Mouse (Mus musculus) limb, embryonic 14.5 days (tissue): ENCODE data around the gene Lcn4. TPM values are rescaled to one million over a fixed set of nuclear protein-coding genes. Genes with fewer than 3 reads are reported as not detected.
"Not testable (repeated sequence)": the region's sequence is repeated elsewhere in the genome, so short reads cannot be mapped to it uniquely, and the experiment has no call there.

Source experiments
- ATAC-seq: fragments of 200-750 bp; cut with Nextera tagmentation; 2 replicates; pipeline ENCODE4 v1.8.0; 2017; ENCODE audit warnings: low read depth, moderate number of reproducible peaks, moderate TSS enrichment; ENCODE audit not compliant: low FRiP score
- DNase-seq: peaks from one replicate; pipeline ENCODE4 v3.0.0-alpha.2; 2015; ENCODE audit warnings: low spot score
- H3K27ac ChIP-seq: fragments of 300-500 bp; sonication (generic); replicated peaks from 2 replicates; pipeline ENCODE4 v1.5.1; 2014; ENCODE audit warnings: low read depth, mild to moderate bottlenecking, low read length, moderate library complexity, mixed read lengths
- H3K27me3 ChIP-seq: fragments of 300-500 bp; sonication (generic); 2 replicates; pipeline ENCODE4 v1.6.1; 2014; ENCODE audit warnings: low read length, mixed read lengths; ENCODE audit not compliant: control insufficient read depth, insufficient read depth
- H3K36me3 ChIP-seq: fragments of 300-500 bp; sonication (generic); 2 replicates; pipeline ENCODE4 v1.6.1; 2014; ENCODE audit warnings: mild to moderate bottlenecking, low read length, moderate library complexity, mixed read lengths; ENCODE audit not compliant: control insufficient read depth, insufficient read depth
- H3K4me1 ChIP-seq: fragments of 300-500 bp; sonication (generic); 2 replicates; pipeline ENCODE4 v1.6.1; 2014; ENCODE audit warnings: antibody characterized with exemption, low read length, mixed read lengths; ENCODE audit not compliant: control insufficient read depth, insufficient read depth
- H3K4me2 ChIP-seq: fragments of 300-500 bp; sonication (generic); replicated peaks from 2 replicates; pipeline ENCODE4 v1.6.1; 2014; ENCODE audit warnings: low read depth, mild to moderate bottlenecking, low read length, moderate library complexity; ENCODE audit not compliant: severe bottlenecking
- H3K4me3 ChIP-seq: fragments of 300-500 bp; sonication (generic); replicated peaks from 2 replicates; pipeline ENCODE4 v1.5.1; 2014; ENCODE audit warnings: low read length
- H3K9ac ChIP-seq: fragments of 300-500 bp; sonication (generic); 2 replicates; pipeline ENCODE4 v1.6.1; 2014; ENCODE audit warnings: mild to moderate bottlenecking, low read depth, low read length, moderate library complexity; ENCODE audit not compliant: severe bottlenecking
- H3K9me3 ChIP-seq: fragments of 300-500 bp; sonication (generic); 2 replicates; pipeline ENCODE4 v1.6.1; 2016; ENCODE audit warnings: low read length; ENCODE audit not compliant: control insufficient read depth
- POLR2A ChIP-seq: fragments of 200-500 bp; IDR thresholded peaks from 2 replicates; pipeline ENCODE4 v1.8.0; 2012; ENCODE audit warnings: inconsistent platforms, mild to moderate bottlenecking, moderate library complexity, borderline replicate concordance; ENCODE audit not compliant: insufficient read depth, insufficient read length; ENCODE audit errors: extremely low read depth
- whole genome bisulfite sequencing: fragments of 180-500 bp; shearing (Covaris S2); extraction: QIAGEN DNeasy Blood & Tissue Kit; methylation state at CpG from one replicate; pipeline ENCODE4 v1.1.7; 2014; 5-methylcytosine and 5-hydroxymethylcytosine counted together
- polyA plus RNA-seq, 2 experiments: library from polyadenylated mRNA; depleted of rRNA in 1 of 2; stranded (reverse) in 1 of 2; unstranded in 1 of 2; fragments of >200 nt; fragmentation: Nextera tagmentation in 1 of 2; extraction: Ambion mirVana in 1 of 2; gene quantifications; 2 replicates each; pipeline versions ENCODE4 v1.2.1 to v1.2.3; 2012 to 2014

Gene Lcn4
- polyA plus RNA-seq (2012; rRNA removed) (not detected in 2 replicates), polyA plus RNA-seq (2014; fragmentation: Nextera tagmentation; extraction: Ambion mirVana) (not detected in 2 replicates)

DNA sequence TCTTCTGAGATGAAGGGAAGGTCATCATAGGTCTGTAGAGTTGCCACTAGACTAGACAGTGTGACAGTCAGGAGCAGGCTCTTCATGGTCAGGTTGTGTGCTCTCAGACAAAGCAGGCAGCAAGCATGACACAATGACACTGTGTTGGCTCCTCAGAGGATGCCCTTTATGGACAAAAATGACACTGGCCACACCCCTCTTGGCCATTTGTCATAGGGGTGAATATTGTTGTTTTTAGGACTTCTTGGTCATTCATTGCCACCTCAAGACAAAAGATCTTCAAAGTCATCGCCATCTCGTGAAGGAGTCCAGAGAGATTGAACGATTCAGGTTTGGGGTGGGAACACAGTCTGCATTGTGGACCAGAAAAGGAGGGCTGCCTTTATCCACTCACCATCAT is at the start of gene Lcn4:
Lcn4 (minus strand) TSS at position 101 of the 400 bp plus-strand sequence.
- Histone ChIP-seq H3K4me3 (no peak within 1 kb of the TSS), H3K27me3 (no peaks in the 10 kb centered on the region), H3K9me3 (no peaks in the 10 kb centered on the region), H3K9ac (no peak within 1 kb of the TSS), H3K4me2 (no peak within 1 kb of the TSS), H3K4me1 (no peaks in the 10 kb centered on the region), H3K36me3 (no peaks in the 10 kb centered on the region), H3K27ac (no peak within 1 kb of the TSS)
- TF ChIP-seq POLR2A, result no peak
- ATAC-seq (no peak), DNase-seq (no peak)
- WGBS, result 94% methylated on average over 3 of the region's 3 CpGs

DNA sequence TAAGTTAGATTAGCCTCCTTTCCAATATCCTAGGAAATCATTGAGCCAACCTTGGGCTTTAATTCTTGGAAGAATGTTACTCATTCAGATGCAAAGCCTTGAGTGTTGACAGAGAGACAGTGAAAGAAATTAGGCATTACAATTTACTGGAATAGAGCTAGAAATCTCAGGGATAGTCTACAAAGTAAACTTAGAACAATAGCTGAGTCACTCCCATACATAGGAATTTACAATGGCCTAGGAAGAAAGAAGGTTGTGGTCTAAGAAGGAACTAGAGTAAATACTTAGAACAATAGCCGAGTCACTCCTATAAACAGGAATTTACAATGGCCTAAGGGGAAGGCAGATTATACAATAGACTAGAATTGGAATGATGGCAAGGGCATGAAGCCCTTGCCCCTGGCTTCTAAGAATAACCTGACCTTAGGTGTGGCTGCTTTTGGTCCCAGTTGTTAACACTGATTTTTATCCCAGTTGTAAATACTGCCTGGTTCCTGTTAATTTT is 15.1 kb upstream of the Lcn4 start:
- 78% methylated on average over 1 of the region's 1 CpGs for WGBS
- ATAC-seq, result no peak

DNA sequence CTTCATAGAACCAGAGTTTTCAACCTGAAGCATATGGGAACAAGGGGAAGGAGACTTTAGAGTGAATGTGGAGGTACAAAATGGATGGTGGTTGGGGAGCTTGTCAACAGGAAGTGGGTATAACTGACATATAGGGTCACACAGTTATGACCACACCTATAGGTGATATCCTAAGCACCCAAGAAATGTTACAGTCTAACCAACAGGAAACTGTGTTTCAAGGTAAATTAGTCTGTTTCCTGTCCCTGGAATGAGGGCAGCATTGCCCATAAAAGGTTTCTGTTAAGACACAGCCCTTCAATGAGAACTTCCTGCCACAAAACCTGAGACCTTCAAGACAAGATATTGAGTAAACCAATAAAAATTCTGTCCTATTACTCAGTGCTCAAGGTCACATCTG is 2.3 kb downstream of the Lcn4 start:
- H3K27me3 ChIP-seq, result no peaks in the 10 kb centered on the region
- H3K9me3 ChIP-seq, result no peaks in the 10 kb centered on the region
- H3K4me2 ChIP-seq, result no peak overlapping the region
- no peak for ATAC-seq
- no peaks in the 10 kb centered on the region for H3K4me1 ChIP-seq
- no peaks in the 10 kb centered on the region for H3K36me3 ChIP-seq
- no peak overlapping the region for H3K27ac ChIP-seq
- no peak overlapping the region for H3K4me3 ChIP-seq
- no peak overlapping the region for H3K9ac ChIP-seq
- DNase-seq, result no peak
- TF ChIP-seq POLR2A, result no peak

More for the DNA sequence above, 15.1 kb upstream of the Lcn4 start:
- no peaks in the 10 kb centered on the region for H3K36me3 ChIP-seq
- TF ChIP-seq POLR2A, result no peak
- H3K4me1 ChIP-seq, result no peaks in the 10 kb centered on the region
- H3K9ac ChIP-seq, result no peak overlapping the region
- H3K27me3 ChIP-seq, result no peaks in the 10 kb centered on the region
- no peak overlapping the region for H3K4me3 ChIP-seq
- no peak overlapping the region for H3K4me2 ChIP-seq
- DNase-seq, result no peak
- no peaks in the 10 kb centered on the region for H3K9me3 ChIP-seq
- no peak overlapping the region for H3K27ac ChIP-seq

DNA sequence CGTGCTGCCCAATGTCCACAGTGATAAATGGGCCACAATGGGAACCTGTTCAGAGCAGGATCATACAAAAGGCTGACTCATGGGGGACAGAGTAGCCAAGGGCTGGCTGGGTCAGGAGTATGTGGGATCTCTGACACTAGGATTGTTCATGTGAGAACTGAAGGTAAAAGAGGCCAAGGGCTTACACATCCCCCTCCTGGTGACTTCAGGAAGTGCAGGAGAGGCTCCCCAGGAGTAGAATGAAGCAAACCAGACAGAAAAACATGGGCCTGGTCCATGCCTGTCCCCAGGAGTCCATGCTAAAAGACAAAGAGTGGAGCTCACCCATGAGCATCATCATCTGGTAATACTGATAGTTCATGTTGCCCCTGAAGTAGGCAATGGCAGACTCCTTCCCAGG is 7.5 kb downstream of the Lcn4 start:
- not testable (repeated sequence) for H3K4me3 ChIP-seq, H3K36me3 ChIP-seq, H3K9me3 ChIP-seq, H3K4me1 ChIP-seq, H3K27ac ChIP-seq, H3K9ac ChIP-seq, DNase-seq, H3K4me2 ChIP-seq, ATAC-seq, H3K27me3 ChIP-seq
- WGBS, result 86% methylated on average over 1 of the region's 1 CpGs

DNA sequence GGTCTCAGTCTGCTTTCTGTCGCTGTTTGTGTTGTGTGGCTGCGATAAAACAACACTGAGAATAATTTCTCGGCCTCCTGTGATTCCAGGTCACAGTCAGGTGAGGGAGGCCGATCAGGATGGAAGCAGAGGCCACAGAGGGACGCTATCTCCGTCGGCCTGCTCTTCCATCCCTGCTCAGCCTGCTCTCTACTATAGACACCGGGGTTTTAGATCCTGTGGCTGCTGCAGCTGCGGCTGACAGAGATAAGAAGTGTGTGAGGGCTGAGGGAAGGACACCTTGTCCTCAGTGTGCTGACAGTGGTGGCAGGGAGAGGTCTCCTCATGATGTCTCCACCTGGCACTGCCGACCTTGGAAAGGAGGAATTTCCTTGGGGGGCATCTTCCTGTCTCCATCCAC is 8.0 kb downstream of the Lcn4 start:
- H3K4me2 ChIP-seq, result no peak overlapping the region
- no peak for ATAC-seq
- H3K36me3 ChIP-seq, result no peaks in the 10 kb centered on the region
- no peak for DNase-seq
- no peaks in the 10 kb centered on the region for H3K9me3 ChIP-seq
- 84% methylated on average over 10 of the region's 10 CpGs for WGBS
- no peak overlapping the region for H3K4me3 ChIP-seq
- no peak for TF ChIP-seq POLR2A
- H3K27ac ChIP-seq, result no peak overlapping the region
- H3K9ac ChIP-seq, result no peak overlapping the region
- H3K27me3 ChIP-seq, result 0 out of 2 replicates have a peak, but pooled peaks cover 5% of the 10 kb centered on the region
- no peaks in the 10 kb centered on the region for H3K4me1 ChIP-seq

DNA sequence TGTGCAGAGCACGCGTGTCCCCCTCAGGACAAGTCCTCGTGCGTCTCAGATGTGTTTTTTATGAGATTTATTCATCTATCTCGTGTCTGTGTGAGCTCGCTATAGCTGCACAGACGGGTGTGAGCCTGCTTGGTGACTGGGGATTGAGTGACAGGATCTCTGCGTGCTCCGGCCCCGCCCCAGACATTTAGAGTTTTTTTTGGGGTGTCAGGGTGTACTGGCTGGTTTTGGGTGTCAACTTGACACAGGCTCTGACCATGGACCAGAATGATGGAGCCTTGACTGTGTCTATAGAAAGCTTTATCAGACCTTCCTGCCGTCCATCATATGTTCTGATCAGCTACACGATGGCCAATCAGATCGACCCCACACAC is 8.6 kb downstream of the Lcn4 start:
- TF ChIP-seq POLR2A, result no peak
- no peak for ATAC-seq
- Histone ChIP-seq H3K27me3 (0 out of 2 replicates have a peak, but pooled peaks cover 5% of the 10 kb centered on the region), H3K9me3 (no peaks in the 10 kb centered on the region), H3K4me1 (no peaks in the 10 kb centered on the region), H3K4me3 (no peak overlapping the region), H3K4me2 (no peak overlapping the region), H3K27ac (no peak overlapping the region), H3K36me3 (no peaks in the 10 kb centered on the region), H3K9ac (no peak overlapping the region)
- 77% methylated on average over 13 of the region's 13 CpGs for WGBS
- no peak for DNase-seq
